Mouse (Mus musculus): ENCODE results near the gene 2200002D01Rik. TPM values are rescaled to one million over a fixed set of nuclear protein-coding genes. Genes with fewer than 3 reads are reported as not detected.
A peak's percentile ranks its signal among the peaks of the same experiment; 100 is the strongest.
"Not testable (repeated sequence)": the region's sequence is repeated elsewhere in the genome, so short reads cannot be mapped to it uniquely, and the experiment has no call there.

Gene 2200002D01Rik
- total and polyA plus RNA-seq, 2 experiments from 2014 or later, result 0.82 TPM; not detected in 1

DNA sequence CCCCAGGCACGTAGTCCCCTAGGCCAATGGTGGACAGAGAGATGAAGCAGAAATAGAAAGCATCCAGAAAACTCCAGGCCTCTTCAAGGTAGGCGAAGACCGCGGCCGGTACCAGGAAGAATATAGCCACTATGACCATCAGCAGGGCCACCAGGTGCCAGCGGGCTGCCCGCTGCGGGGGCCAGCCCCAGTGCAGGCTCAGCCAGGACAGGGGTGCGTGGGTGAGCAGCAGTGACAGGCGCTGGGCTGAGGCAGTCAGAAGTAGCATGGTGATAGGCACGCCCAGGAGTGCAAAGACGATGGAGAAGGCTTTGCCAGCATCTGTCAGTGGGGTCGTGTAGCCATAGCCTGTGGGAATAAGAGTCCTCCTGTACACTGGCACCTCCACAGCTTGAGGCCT is 22.7 kb downstream of the 2200002D01Rik start:
- DNase-seq (no peak), ATAC-seq (no peak)
- 71% methylated on average over 13 of the region's 13 CpGs for WGBS
- H3K4me3 ChIP-seq (ENCODE audit: low read depth, low read length), result no peak overlapping the region
- TF ChIP-seq CTCF (IDR thresholded peaks at IDR 0.05; ENCODE audit: low read depth), result no peak
- H3K4me1 ChIP-seq (ENCODE audit: insufficient read depth), result peaks cover 6% of the 10 kb centered on the region; the same call in 1 of the 2 replicates
- H3K27ac ChIP-seq (ENCODE audit: low read depth, low read length), result no peak overlapping the region
- H3K36me3 ChIP-seq (ENCODE audit: insufficient read depth), result no peaks in the 10 kb centered on the region
- peak overlapping the region; percentile 31 for H3K4me2 ChIP-seq (ENCODE audit: low read depth)
- no peaks in the 10 kb centered on the region for H3K27me3 ChIP-seq (ENCODE audit: insufficient read depth, low read length)
- peak overlapping the region; percentile 22; the same call in 1 of the 2 replicates for H3K9ac ChIP-seq
- no peaks in the 10 kb centered on the region for H3K9me3 ChIP-seq (ENCODE audit: low read length)

DNA sequence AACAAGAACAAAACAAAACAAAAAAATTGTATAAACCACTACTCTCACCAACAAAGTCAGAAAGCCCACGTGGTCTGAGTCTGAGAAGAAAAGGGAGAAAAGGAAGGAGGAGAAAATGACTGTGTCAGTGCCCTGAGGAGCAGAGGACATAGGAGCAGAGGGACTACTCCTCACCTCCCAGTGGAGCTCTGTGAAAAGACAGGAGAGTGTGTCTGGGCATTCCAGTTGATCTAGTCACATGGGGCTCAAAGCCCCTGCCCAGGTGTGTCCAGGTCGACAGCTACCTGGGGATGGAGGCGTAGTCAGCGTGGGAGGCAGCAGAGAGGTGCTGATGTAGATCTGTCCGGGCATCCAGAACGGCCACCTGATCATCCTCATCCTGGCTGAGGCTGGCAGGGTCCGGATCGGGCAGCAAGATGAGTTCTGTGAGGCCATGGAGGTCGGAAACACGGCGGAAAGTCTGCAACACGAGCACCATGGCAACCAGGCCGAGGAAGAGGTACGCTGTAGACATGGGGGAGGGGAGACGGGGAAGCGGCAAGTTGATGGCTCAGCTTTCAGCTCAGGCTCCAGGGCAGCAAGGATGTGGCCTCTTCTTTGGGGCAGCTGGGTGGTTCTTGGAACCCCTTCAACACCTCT is 23.4 kb downstream of the 2200002D01Rik start:
- ATAC-seq (peak; percentile 71), DNase-seq (peak; percentile 32)
- Histone ChIP-seq H3K4me1 (ENCODE audit: insufficient read depth) (peaks cover 6% of the 10 kb centered on the region; the same call in 1 of the 2 replicates), H3K36me3 (ENCODE audit: insufficient read depth) (no peaks in the 10 kb centered on the region), H3K27ac (ENCODE audit: low read depth, low read length) (no peak overlapping the region), H3K9me3 (ENCODE audit: low read length) (0 out of 2 replicates have a peak, but pooled peaks cover 2% of the 10 kb centered on the region), H3K9ac (peak overlapping the region; percentile 22; the same call in 1 of the 2 replicates), H3K4me3 (ENCODE audit: low read depth, low read length) (no peak overlapping the region; the same call in 1 of the 2 replicates), H3K27me3 (ENCODE audit: insufficient read depth, low read length) (no peaks in the 10 kb centered on the region), H3K4me2 (ENCODE audit: low read depth) (peak overlapping the region; percentile 31)
- 11% methylated on average over 16 of the region's 16 CpGs for WGBS
- TF ChIP-seq CTCF (IDR thresholded peaks at IDR 0.05; ENCODE audit: low read depth), result no peak

DNA sequence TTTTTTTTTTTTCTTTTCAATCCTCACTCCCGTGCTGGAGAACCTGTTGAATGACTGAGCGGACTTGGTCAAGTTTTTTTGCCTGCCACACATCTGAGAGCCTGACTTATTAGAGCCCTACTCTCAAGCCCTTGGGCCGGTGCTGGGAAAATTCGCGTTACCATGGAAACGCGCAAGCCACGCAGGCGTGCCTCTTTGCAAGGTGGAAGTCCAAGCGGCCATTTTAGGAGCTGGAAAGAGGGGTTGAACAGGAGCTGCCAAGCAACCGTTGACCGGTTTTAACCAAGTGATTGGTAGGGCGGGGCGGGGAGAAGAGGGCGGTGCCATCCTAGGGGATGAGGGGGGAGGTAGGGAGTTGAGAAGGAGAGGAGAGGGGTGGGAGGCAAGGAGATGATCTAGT is 33.4 kb downstream of the 2200002D01Rik start:
- DNase-seq (peak; percentile 31), ATAC-seq (no peak)
- no peaks in the 10 kb centered on the region for H3K27me3 ChIP-seq (ENCODE audit: insufficient read depth, low read length)
- 0 out of 2 replicates have a peak, but pooled peaks cover 3% of the 10 kb centered on the region for H3K9me3 ChIP-seq (ENCODE audit: low read length)
- no peak overlapping the region for H3K9ac ChIP-seq
- H3K27ac ChIP-seq (ENCODE audit: low read depth, low read length), result no peak overlapping the region
- H3K4me2 ChIP-seq (ENCODE audit: low read depth), result no peak overlapping the region
- no peaks in the 10 kb centered on the region for H3K36me3 ChIP-seq (ENCODE audit: insufficient read depth)
- H3K4me1 ChIP-seq (ENCODE audit: insufficient read depth), result peaks cover 15% of the 10 kb centered on the region
- no peak for TF ChIP-seq CTCF (IDR thresholded peaks at IDR 0.05; ENCODE audit: low read depth)
- 47% methylated on average over 15 of the region's 15 CpGs for WGBS
- H3K4me3 ChIP-seq (ENCODE audit: low read depth, low read length), result no peak overlapping the region

DNA sequence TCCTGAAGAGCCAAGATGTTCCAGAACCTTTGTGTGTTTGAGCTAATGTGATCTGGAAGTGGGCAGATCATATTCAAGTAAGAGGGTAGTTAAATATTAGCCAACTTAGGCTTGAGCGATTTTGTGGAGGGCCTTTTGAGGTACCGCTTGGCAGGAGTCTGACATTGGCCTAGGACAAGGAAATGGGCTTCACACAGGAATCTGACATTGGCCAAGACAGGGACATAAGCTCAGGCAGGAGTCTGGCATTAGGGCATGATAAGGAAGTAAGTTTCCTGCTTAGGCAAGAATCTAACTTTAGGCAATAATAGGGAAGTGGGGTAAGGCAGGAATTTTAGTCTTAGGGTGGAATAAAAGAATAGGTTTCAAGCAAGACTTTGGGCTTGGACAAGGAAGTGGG is 34.0 kb downstream of the 2200002D01Rik start:
- no peak for ATAC-seq
- 77% methylated on average over 2 of the region's 2 CpGs for WGBS

DNA sequence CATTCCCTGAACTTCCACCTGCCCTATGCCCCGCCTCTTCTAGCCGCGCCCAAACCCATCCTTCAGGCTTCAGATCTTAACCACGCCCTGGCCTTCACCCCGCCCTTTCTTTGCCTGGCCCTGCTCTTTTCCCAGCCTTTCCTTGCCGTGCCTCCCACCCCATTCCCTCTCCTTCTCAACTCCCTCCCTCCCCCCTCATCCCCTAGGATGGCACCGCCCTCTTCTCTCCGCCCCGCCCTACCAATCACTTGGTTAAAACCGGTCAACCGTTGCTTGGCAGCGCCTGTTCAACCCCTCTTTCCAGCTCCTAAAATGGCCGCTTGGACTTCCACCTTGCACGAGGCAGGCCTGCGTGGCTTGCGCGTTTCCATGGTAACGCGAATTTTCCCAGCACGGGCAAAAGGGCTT is 34.6 kb downstream of the 2200002D01Rik start, which contains the start of gene Catsperg1:
Catsperg1 (minus strand) TSS at position 361 of the 408 bp plus-strand sequence.
- Histone ChIP-seq H3K4me1 (ENCODE audit: insufficient read depth) (peaks cover 15% of the 10 kb centered on the region), H3K9ac (peak within 1 kb of the TSS; percentile 46; the same call in 1 of the 2 replicates), H3K4me3 (ENCODE audit: low read depth, low read length) (peak within 1 kb of the TSS; percentile 12; the same call in 1 of the 2 replicates), H3K27ac (ENCODE audit: low read depth, low read length) (peak within 1 kb of the TSS; percentile 35; the same call in 1 of the 2 replicates), H3K27me3 (ENCODE audit: insufficient read depth, low read length) (no peaks in the 10 kb centered on the region), H3K4me2 (ENCODE audit: low read depth) (peak within 1 kb of the TSS; percentile 50), H3K9me3 (ENCODE audit: low read length) (no peaks in the 10 kb centered on the region), H3K36me3 (ENCODE audit: insufficient read depth) (no peaks in the 10 kb centered on the region)
- peak; percentile 86 for ATAC-seq
- peak; percentile 72 for DNase-seq
- 5% methylated on average over 20 of the region's 20 CpGs for WGBS
- TF ChIP-seq CTCF (IDR thresholded peaks at IDR 0.05; ENCODE audit: low read depth), result no peak

More for the DNA sequence above, 34.0 kb downstream of the 2200002D01Rik start:
- peaks cover 15% of the 10 kb centered on the region for H3K4me1 ChIP-seq (ENCODE audit: insufficient read depth)
- no peak overlapping the region for H3K9ac ChIP-seq
- H3K27me3 ChIP-seq (ENCODE audit: insufficient read depth, low read length), result no peaks in the 10 kb centered on the region
- no peak for TF ChIP-seq CTCF (IDR thresholded peaks at IDR 0.05; ENCODE audit: low read depth)
- DNase-seq, result no peak
- H3K9me3 ChIP-seq (ENCODE audit: low read length), result no peaks in the 10 kb centered on the region
- H3K4me2 ChIP-seq (ENCODE audit: low read depth), result 0 out of 2 replicates have a peak overlapping the region, but pooled peaks have one; percentile 50
- H3K27ac ChIP-seq (ENCODE audit: low read depth, low read length), result 0 out of 2 replicates have a peak overlapping the region, but pooled peaks have one; percentile 4
- no peaks in the 10 kb centered on the region for H3K36me3 ChIP-seq (ENCODE audit: insufficient read depth)
- H3K4me3 ChIP-seq (ENCODE audit: low read depth, low read length), result no peak overlapping the region

DNA sequence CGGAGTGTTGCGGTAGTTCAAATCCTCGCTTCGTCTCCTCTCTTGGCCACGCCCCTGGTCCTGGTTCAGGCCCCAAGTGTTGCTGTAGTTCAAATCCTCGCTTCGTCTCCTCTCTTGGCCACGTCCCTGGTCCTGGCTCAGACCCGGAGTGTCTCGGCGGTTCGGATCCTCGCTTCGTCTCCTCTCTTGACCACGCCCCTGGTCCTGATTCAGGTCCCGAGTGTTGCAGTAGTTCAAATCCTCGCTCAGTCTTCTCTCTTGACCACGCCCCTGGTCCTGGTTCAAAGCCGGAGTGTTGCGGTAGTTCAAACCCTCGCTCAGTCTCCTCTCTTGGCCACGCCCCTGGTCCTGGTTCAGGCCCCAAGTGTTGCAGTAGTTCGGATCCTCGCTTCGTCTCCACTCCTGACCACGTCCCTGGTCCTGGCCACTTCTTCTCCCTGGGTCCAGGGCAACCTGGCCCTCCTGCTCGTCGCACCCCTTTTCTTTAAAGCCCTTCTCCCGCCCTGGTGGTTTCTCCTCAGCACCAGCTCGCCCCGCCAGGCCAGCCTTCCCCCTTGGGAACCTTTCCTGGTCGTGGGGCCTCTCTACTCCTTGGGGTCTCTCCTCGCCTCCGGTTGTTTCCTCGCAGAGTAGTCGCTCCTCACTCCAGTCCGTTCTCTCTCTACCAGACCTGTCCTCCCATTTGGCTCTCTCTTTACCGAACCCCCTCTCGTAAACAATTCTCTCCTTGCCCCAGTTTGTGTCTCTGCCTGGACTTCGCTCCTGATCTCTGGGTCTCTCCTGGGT is 35.3 kb downstream of the 2200002D01Rik start:
- not testable (repeated sequence) for H3K27ac ChIP-seq (ENCODE audit: low read depth, low read length); H3K36me3 ChIP-seq (ENCODE audit: insufficient read depth); ATAC-seq; H3K9me3 ChIP-seq (ENCODE audit: low read length); DNase-seq; H3K27me3 ChIP-seq (ENCODE audit: insufficient read depth, low read length)
- Histone ChIP-seq H3K4me1 (ENCODE audit: insufficient read depth) (peaks cover 15% of the 10 kb centered on the region), H3K4me3 (ENCODE audit: low read depth, low read length) (peak overlapping the region; percentile 12; the same call in 1 of the 2 replicates), H3K4me2 (ENCODE audit: low read depth) (peak overlapping the region; percentile 50), H3K9ac (peak overlapping the region; percentile 46; the same call in 1 of the 2 replicates)
- WGBS, result 20% methylated on average over 40 of the region's 40 CpGs

All from forebrain, postnatal 0 days (tissue).